Mouse (Mus musculus) natural killer cell, adult 2 months (primary cell): Measurements from ENCODE around the gene Tnfrsf8.
A peak's percentile ranks its signal among the peaks of the same experiment; 100 is the strongest.

ENCODE experiments used
- DNase-seq, 2 experiments: peaks; one replicate each; pipeline ENCODE4 v3.0.0; 2022; ENCODE audit warnings: low spot score in 2 of 2

Gene Tnfrsf8

DNA sequence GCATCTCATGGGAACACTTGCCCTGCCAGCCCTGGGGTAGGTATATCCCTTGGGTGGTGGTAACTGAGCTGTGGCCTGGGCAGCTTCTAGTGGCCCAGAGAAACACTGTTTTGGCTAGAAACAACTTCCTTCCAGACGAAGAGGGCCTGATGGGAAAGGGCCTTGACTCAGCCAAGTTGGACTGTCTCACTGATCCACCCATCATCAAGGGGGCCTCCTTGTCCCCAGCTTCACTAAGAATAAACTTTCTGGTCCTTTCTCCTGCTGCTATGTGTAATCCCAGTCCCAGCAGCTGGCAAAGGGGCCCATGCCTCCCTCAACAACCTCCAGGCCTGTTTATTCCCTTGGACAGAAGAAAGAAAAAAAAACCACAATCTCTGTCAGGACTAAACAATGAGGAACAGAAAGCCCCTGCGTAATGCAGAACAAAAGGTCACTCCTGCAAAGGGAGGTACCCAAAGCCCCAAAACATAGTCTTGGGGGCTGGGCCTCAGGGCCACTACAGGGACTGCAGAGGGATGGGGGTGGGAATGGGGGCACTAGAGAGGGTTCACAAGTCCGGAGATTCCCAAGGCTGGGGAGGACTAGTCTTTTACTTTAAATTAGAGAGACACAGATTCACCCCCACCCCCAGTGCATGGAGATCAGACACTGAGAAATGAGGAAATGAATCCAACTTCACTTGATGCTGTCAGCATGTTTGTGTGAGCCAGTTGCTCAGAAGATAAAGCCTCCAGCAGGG lies 81.3 kb downstream of the Tnfrsf8 start:
- peak in 1 of 2 experiments; percentile 47 for DNase-seq

DNA sequence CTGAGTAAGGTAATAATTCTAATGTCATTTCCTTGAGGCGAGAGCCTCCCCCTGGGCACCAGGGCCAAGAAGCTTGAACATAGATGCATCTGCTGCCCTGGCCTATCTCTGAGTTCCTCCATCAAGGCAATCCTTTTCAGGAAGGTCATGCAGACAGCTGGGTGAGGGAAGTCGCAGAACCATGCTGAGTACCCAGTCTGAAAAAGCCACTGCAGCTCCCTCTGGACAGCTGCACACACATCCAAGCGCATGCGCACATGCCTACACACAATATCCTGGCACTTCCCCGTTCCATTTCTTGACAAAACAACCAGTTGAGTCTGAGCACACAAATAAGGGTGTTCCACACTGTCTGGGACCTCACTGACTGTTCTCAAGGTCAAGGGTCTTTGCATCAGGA lies 83.2 kb downstream of the Tnfrsf8 start:
- DNase-seq = no peak

DNA sequence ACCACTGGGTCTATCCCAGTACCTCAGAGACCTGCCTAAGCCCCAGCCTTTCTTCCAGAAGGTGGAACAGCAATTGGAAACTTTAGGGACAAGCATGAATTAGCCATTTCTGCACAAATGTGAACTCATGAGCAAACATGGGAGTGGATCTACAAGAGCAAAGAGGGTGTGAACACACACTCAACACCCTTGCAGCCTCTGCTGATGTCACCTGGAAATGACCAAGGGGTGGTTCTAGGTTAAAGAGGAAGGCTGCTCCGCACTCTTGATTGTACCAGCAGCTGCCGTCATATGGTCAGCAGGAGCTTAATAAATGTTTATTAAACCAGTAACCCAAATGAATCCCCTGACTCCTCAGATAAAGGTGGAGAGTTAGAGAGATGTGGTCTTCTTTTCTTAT lies 84.3 kb downstream of the Tnfrsf8 start:
- peak; percentile 42 to 60 for DNase-seq

DNA sequence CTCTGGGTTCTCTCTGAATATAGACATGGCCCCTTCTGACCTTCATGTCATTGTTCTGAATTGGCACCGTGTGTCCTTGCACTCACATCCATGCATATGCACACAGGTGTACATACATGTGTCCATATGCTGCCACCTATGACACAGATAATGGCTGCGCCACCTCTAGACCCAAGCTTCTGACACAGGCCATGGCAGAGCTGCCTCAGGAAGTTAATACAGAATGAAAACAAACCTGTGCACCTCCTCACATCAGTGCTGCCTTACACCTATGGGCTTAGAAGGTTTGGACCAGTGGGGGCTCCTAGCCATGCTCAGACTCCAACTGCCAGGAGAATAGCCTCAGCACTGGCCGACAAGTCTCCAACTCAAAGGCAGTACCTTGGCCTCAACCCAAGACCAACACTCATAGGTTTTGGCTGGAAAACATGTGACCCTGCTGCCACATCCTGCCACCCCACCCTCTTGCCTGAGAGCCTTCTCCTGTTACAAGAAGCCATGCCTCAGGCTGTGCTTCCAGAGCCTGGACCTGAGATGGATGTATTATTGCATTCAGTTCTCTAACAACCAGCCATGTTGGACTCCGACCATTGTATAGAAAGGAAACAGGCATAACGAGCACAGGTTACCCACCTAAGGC lies 85.3 kb downstream of the Tnfrsf8 start:
- DNase-seq = peak; percentile 61 to 74

DNA sequence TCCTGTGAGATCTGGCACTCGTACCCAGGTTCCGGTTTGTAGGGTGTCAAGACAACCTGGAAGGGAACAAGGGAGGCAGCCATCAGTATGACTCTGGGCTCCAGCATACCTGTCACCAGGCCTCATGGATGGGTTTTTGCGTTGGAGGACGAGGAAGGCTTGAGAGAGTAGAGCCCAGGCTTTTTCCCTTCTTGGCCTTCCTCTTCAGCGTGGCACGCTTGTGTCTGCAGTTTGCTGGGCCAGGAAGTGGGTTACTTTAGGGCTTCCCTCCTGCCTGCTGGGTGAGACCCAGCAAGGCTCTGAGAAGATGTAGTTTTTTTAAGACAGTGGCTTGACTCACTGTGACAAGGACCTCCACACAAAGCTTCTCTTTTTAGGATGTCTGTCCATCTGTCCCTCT lies 85.9 kb downstream of the Tnfrsf8 start:
- DNase-seq = peak; percentile 54 to 64

DNA sequence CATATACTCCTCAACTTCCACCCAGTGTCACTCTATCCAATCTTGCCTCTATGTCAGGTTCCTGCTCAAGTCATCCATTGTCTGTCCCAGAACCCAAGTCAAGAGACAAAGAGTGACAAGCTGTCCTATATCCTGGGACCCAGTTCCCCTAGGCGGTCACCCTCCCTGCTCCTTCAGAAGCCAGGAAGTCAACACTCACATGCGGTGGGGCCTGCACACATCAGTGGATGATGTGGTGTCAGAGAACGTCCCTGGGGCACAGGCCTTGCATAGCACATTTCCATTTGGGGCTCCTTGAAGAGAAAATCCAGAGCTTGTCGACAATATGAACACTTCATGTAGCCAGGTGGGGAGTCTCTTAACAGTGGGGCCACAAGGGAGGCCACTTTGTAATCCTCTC lies 90.4 kb downstream of the Tnfrsf8 start:
- no peak for DNase-seq

DNA sequence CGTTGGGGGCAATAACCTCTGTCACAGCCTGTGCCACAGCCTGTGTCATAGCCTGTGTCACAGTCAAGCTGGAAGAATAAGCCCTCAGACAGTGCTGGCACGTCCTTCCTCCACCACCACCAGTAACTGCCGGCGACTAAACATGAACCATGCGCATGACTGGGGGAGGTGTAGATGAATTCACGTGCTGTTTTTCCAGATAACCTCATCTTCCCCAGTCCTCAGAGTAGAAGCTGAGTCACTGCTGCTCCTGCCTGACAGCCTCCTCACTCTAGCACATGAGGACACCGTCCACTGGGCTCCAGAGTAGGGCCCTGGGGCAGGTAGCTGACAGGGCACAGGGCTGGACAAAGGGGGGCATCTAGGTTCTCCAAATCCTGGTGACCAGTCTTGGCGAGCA lies 92.9 kb downstream of the Tnfrsf8 start:
- peak; percentile 49 to 52 for DNase-seq

DNA sequence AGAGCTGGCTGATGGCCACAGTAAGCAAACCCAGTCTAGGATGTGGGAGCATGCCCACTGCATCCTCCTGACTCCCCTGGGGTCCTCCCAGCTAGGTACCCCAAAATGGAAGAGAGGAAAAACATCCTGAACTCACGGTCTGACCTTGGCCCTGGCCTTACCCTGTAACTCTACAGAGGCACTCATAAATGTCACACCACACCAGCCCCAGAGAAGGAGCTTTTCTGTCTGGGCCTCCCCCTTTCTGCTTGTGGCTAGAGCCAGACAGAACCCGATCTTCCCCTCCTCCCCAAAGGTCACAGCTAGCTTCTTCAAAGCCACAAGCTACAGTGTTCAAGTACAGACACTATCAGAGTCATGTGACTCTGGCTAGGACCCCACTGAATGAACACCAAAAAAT lies 93.6 kb downstream of the Tnfrsf8 start:
- DNase-seq = peak; percentile 76 to 88

DNA sequence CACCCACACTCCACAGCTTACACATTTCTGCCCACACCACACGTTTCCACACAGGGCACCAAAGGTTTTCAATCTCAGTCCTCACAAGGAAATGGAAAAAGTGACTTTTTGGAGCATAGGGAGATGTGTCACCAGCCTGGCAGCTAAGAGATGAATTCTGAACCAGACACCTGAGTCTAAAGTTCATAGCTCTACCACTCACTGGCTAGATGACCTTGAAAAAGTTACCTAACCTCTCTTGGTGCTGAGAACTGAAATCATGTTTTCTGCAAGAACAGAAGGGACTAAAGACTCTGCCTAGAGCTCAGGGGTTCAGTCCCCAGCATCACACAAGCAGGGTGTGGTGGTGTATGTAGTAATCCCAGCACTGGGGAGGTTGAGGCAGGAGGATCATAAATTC lies 95.0 kb downstream of the Tnfrsf8 start:
- DNase-seq = no peak

DNA sequence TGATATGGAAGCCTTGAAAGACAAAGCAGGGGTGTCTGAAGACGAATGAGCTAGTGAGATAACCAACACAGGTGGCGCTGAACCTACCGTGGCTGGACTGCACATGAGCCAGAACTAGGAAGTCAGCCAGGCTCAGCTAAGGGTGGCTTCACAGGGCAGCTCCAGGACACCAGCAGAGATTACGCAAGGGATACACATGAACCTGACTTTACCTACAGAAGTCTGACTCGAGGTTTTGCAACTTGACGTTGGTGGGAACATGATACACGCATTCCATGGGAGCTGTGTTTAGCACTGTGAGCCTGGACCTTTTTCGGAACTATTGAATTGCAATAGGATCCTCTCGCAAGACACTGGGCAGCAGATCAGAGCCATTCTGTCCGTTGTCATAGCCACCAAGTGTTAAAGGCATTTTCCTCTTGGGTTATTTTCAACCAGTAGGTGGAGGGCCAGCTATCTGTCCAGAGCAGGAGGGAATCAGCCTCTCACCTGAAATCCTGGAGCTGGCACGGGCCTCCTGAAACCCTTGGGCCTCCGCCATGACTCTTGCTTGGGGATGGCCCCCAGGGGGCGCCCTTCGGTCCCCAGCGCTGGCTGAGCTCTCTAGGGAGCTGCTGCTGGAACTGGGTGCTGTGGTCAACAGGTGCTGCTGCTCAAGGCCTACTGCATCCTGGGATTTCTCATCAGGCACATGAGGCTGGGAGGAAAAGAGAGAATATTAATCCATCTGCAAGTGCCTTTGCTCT lies 95.6 kb downstream of the Tnfrsf8 start:
- DNase-seq = peak in 1 of 2 experiments; percentile 58

DNA sequence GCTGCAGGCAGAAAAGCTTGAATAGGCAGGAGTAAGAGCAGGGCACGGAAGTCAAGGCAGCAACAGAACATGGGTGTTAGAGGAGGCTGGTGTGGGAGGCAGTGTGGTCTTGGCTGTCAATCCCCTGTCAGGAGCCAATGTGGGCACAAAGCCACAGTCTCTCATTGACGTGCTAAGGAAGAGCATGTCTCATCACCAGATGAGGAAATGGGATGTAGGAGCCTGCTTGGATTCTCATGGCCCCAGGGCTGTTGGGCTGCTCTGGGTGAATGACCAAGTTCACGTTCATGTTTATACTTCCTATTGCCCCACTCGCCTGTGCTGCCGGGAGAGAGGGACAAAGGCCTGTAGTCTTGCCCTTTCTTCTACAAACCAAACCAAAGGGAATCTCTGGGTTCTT lies 97.1 kb downstream of the Tnfrsf8 start:
- DNase-seq = no peak
